Mouse (Mus musculus) heart, postnatal 0 days (tissue): ENCODE measurements around the gene Ier5. TPM values are rescaled to one million over a fixed set of nuclear protein-coding genes. Genes with fewer than 3 reads are reported as not detected.

Source experiments
- ATAC-seq: fragments of 200-750 bp; cut with Nextera tagmentation; 2 replicates; pipeline ENCODE4 v1.8.0; 2017; ENCODE audit warnings: low read depth, moderate number of reproducible peaks, moderate library complexity; ENCODE audit not compliant: insufficient read depth
- DNase-seq: peaks from one replicate; pipeline ENCODE4 v3.0.0-alpha.2; 2016; ENCODE audit warnings: low spot score
- H3K27ac ChIP-seq: fragments of 300-500 bp; sonication (generic); 2 replicates; pipeline ENCODE4 v1.5.1; 2014; ENCODE audit warnings: low read depth, mild to moderate bottlenecking
- H3K27me3 ChIP-seq: fragments of 300-500 bp; sonication (generic); 2 replicates; pipeline ENCODE4 v1.6.1; 2014; ENCODE audit warnings: low read length, mixed read lengths; ENCODE audit not compliant: control insufficient read depth, insufficient read depth
- H3K36me3 ChIP-seq: fragments of 300-500 bp; sonication (generic); replicated peaks from 2 replicates; pipeline ENCODE4 v1.6.1; 2014; ENCODE audit warnings: low read length, mixed read lengths; ENCODE audit not compliant: control insufficient read depth, insufficient read depth
- H3K4me1 ChIP-seq: fragments of 300-500 bp; sonication (generic); 2 replicates; pipeline ENCODE4 v1.6.1; 2014; ENCODE audit warnings: antibody characterized with exemption; ENCODE audit not compliant: control insufficient read depth, insufficient read depth
- H3K4me2 ChIP-seq: fragments of 300-500 bp; sonication (generic); 2 replicates; pipeline ENCODE4 v1.6.1; 2014; ENCODE audit warnings: low read depth, mild to moderate bottlenecking, low read length, moderate library complexity
- H3K4me3 ChIP-seq: fragments of 300-500 bp; sonication (generic); 2 replicates; pipeline ENCODE4 v1.5.1; 2014; ENCODE audit warnings: low read depth, low read length
- H3K9ac ChIP-seq: fragments of 300-500 bp; sonication (generic); replicated peaks from 2 replicates; pipeline ENCODE4 v1.6.1; 2014; ENCODE audit warnings: low read depth, low read length, mixed read lengths
- H3K9me3 ChIP-seq: fragments of 300-500 bp; sonication (generic); replicated peaks from 2 replicates; pipeline ENCODE4 v1.6.1; 2016; ENCODE audit warnings: low read length; ENCODE audit not compliant: control insufficient read depth
- CTCF ChIP-seq: IDR thresholded peaks from 2 replicates; pipeline ENCODE4 v1.5.1; 2016; ENCODE audit warnings: antibody characterized with exemption, control low read depth, low read depth
- EP300 ChIP-seq: IDR thresholded peaks from 2 replicates; pipeline ENCODE4 v1.6.1; 2016; ENCODE audit warnings: antibody characterized with exemption, low read depth
- WGBS: fragments of 180-500 bp; shearing (Covaris S2); extraction: QIAGEN DNeasy Blood & Tissue Kit; methylation state at CpG from one replicate; pipeline ENCODE4 v1.1.7; 2014; 5-methylcytosine and 5-hydroxymethylcytosine counted together
- polyA plus RNA-seq: library from polyadenylated mRNA; unstranded; fragments of >200 nt; fragmentation: Nextera tagmentation; extraction: Ambion mirVana; gene quantifications from 2 replicates; pipeline ENCODE4 v1.2.1, GENCODE M21; 2015
- total RNA-seq: library from RNA; depleted of rRNA; stranded (reverse); fragments of >200 nt; gene quantifications from 2 replicates; pipeline ENCODE4 v1.2.3, GENCODE M21; 2014; ENCODE audit warnings: low replicate concordance

Ier5 gene
- total and polyA plus RNA-seq, 2 experiments from 2014 or later, result 3.9 to 50.4 TPM

GRCm38 (mm10) chr1:155055041-155055440 is 44.4 kb downstream of the Ier5 start:
- Histone ChIP-seq H3K9me3 (no peaks in the 10 kb centered on the region), H3K4me1 (peaks cover 61% of the 10 kb centered on the region), H3K27me3 (no peaks in the 10 kb centered on the region), H3K4me3 (no peak overlapping the region), H3K4me2 (no peak overlapping the region), H3K27ac (peak overlapping the region; percentile 40; the same call in 1 of the 2 replicates), H3K36me3 (no peaks in the 10 kb centered on the region), H3K9ac (no peak overlapping the region)
- DNase-seq (no peak), ATAC-seq (no peak)
- 28% methylated on average over 3 of the region's 3 CpGs for WGBS
- TF ChIP-seq CTCF, result no peak
- TF ChIP-seq EP300, result no peak

GRCm38 (mm10) chr1:155054366-155054965 is 45.0 kb downstream of the Ier5 start:
- Histone ChIP-seq H3K4me3 (no peak overlapping the region), H3K27me3 (no peaks in the 10 kb centered on the region), H3K9me3 (no peaks in the 10 kb centered on the region), H3K27ac (no peak overlapping the region), H3K9ac (no peak overlapping the region), H3K4me1 (peaks cover 58% of the 10 kb centered on the region), H3K36me3 (no peaks in the 10 kb centered on the region), H3K4me2 (no peak overlapping the region)
- no peak for DNase-seq
- no peak for ATAC-seq
- no peak for TF ChIP-seq EP300
- TF ChIP-seq CTCF, result no peak
- WGBS, result 17% methylated on average over 6 of the region's 6 CpGs

- H3K27ac ChIP-seq, result peak overlapping the region; percentile 83; the same call in 1 of the 2 replicates
- no peaks in the 10 kb centered on the region for H3K27me3 ChIP-seq
- no peak for TF ChIP-seq CTCF
- peaks cover 49% of the 10 kb centered on the region for H3K4me1 ChIP-seq
- no peaks in the 10 kb centered on the region for H3K9me3 ChIP-seq
- no peak overlapping the region for H3K9ac ChIP-seq
- H3K36me3 ChIP-seq, result no peaks in the 10 kb centered on the region
- H3K4me3 ChIP-seq, result no peak overlapping the region
- whole genome bisulfite sequencing, result 84% methylated on average over 1 of the region's 1 CpGs
- DNase-seq (no peak), ATAC-seq (no peak)
- H3K4me2 ChIP-seq, result no peak overlapping the region
These were observed 46.1 kb downstream of the Ier5 start for GRCm38 (mm10) chr1:155053296-155053695.

- H3K9me3 ChIP-seq, result no peaks in the 10 kb centered on the region
- WGBS, result 31% methylated on average over 9 of the region's 9 CpGs
- no peak overlapping the region for H3K4me3 ChIP-seq
- H3K27me3 ChIP-seq, result no peaks in the 10 kb centered on the region
- no peak for ATAC-seq
- no peak overlapping the region for H3K4me2 ChIP-seq
- no peak for DNase-seq
- TF ChIP-seq EP300 (no peak), CTCF (no peak)
- H3K4me1 ChIP-seq, result peaks cover 49% of the 10 kb centered on the region
- peak overlapping the region; percentile 83 for H3K27ac ChIP-seq
- no peaks in the 10 kb centered on the region for H3K36me3 ChIP-seq
- H3K9ac ChIP-seq, result 0 out of 2 replicates have a peak overlapping the region, but pooled peaks have one; percentile 18
These were observed 46.7 kb downstream of the Ier5 start for GRCm38 (mm10) chr1:155052761-155053166.

GRCm38 (mm10) chr1:155052131-155052760 is 47.2 kb downstream of the Ier5 start:
- Histone ChIP-seq H3K4me2 (peak overlapping the region; percentile 20; the same call in 1 of the 2 replicates), H3K36me3 (no peaks in the 10 kb centered on the region), H3K4me1 (peaks cover 49% of the 10 kb centered on the region), H3K27ac (peak overlapping the region; percentile 83), H3K9me3 (no peaks in the 10 kb centered on the region), H3K4me3 (no peak overlapping the region), H3K27me3 (no peaks in the 10 kb centered on the region), H3K9ac (peak overlapping the region; percentile 18; the same call in 1 of the 2 replicates)
- no peak for TF ChIP-seq EP300
- no peak for TF ChIP-seq CTCF
- DNase-seq, result no peak
- ATAC-seq, result no peak
- 29% methylated on average over 4 of the region's 4 CpGs for WGBS
